Mouse (Mus musculus): Measurements from ENCODE around the gene Dmrta1. TPM values are rescaled to one million over a fixed set of nuclear protein-coding genes. Genes with fewer than 3 reads are reported as not detected.

The Dmrta1 gene
- 0.13 and 0.32 TPM in 2 replicates for total RNA-seq (2012; rRNA removed)

GRCm38 (mm10) chr4:89679195-89679594 is at the start of gene Dmrta1:
Dmrta1 (plus strand) TSS chr4:89679436.
- no peak for TF ChIP-seq ZC3H11A (IDR thresholded peaks at IDR 0.05; ENCODE audit: borderline replicate concordance, low read depth, low read length)
- no peak for TF ChIP-seq ZNF384 (IDR thresholded peaks at IDR 0.05; ENCODE audit: low read depth, low read length)
- TF ChIP-seq HCFC1 (IDR thresholded peaks at IDR 0.05; ENCODE audit: borderline replicate concordance, insufficient read depth, low read length), result no peak
- no peak for TF ChIP-seq CHD2 (IDR thresholded peaks at IDR 0.05; ENCODE audit: low read depth, low read length)
- no peak for DNase-seq (ENCODE audit: low read depth, low spot score)
- Histone ChIP-seq H3K27ac (ENCODE audit: insufficient read depth, low read depth, low read length, poor library complexity, severe bottlenecking) (no peak within 1 kb of the TSS), H3K4me1 (ENCODE audit: control insufficient read depth in 2 of 2, insufficient read depth in 2 of 2, low read length in 2 of 2, poor library complexity in 1 of 2) (no peaks in the 10 kb centered on the region), H3K9ac (ENCODE audit: insufficient read depth, low read depth, low read length, poor library complexity, severe bottlenecking) (no peak within 1 kb of the TSS), H3K9me3 (ENCODE audit: control insufficient read depth, insufficient read depth, low read depth, low read length) (no peaks in the 10 kb centered on the region), H3K4me3 (ENCODE audit: insufficient read depth in 1 of 2, low read depth in 1 of 2, low read length in 2 of 2, poor library complexity in 1 of 2, severe bottlenecking in 1 of 2) (no peak within 1 kb of the TSS), H3K36me3 (ENCODE audit: control insufficient read depth, insufficient read depth, low read length, poor library complexity, severe bottlenecking) (no peaks in the 10 kb centered on the region)
- in situ Hi-C loops (cut with MboI; ENCODE audit: low sequenced_read_pairs in 2 of 2, unreplicated experiment in 2 of 2), result no loop called here

GRCm38 (mm10) chr4:89630374-89631079 is 48.7 kb upstream of the Dmrta1 start:
- H3K9me3 ChIP-seq (ENCODE audit: control insufficient read depth, insufficient read depth, low read depth, low read length), result no peaks in the 10 kb centered on the region
- no peaks in the 10 kb centered on the region for H3K4me1 ChIP-seq (ENCODE audit: control insufficient read depth in 2 of 2, insufficient read depth in 2 of 2, low read length in 2 of 2, poor library complexity in 1 of 2)
- no peaks in the 10 kb centered on the region for H3K36me3 ChIP-seq (ENCODE audit: control insufficient read depth, insufficient read depth, low read length, poor library complexity, severe bottlenecking)
- in situ Hi-C loops (cut with MboI; ENCODE audit: low sequenced_read_pairs in 2 of 2, unreplicated experiment in 2 of 2), result no loop called here
- TF ChIP-seq HCFC1 (IDR thresholded peaks at IDR 0.05; ENCODE audit: borderline replicate concordance, insufficient read depth, low read length) (no peak), ZNF384 (IDR thresholded peaks at IDR 0.05; ENCODE audit: low read depth, low read length) (no peak), CHD2 (IDR thresholded peaks at IDR 0.05; ENCODE audit: low read depth, low read length) (no peak), ZC3H11A (IDR thresholded peaks at IDR 0.05; ENCODE audit: borderline replicate concordance, low read depth, low read length) (no peak), MAFK (IDR thresholded peaks at IDR 0.05; ENCODE audit: insufficient read depth, low read depth, low read length) (no peak)
- H3K4me3 ChIP-seq (ENCODE audit: insufficient read depth in 1 of 2, low read depth in 1 of 2, low read length in 2 of 2, poor library complexity in 1 of 2, severe bottlenecking in 1 of 2), result no peak overlapping the region
- H3K27ac ChIP-seq (ENCODE audit: insufficient read depth, low read depth, low read length, poor library complexity, severe bottlenecking), result no peak overlapping the region
- no peak for DNase-seq (ENCODE audit: low read depth, low spot score)
- H3K9ac ChIP-seq (ENCODE audit: insufficient read depth, low read depth, low read length, poor library complexity, severe bottlenecking), result no peak overlapping the region

- no peak overlapping the region for H3K9ac ChIP-seq (ENCODE audit: insufficient read depth, low read depth, low read length, poor library complexity, severe bottlenecking)
- H3K4me1 ChIP-seq (ENCODE audit: control insufficient read depth in 2 of 2, insufficient read depth in 2 of 2, low read length in 2 of 2, poor library complexity in 1 of 2), result no peaks in the 10 kb centered on the region
- TF ChIP-seq CHD2 (IDR thresholded peaks at IDR 0.05; ENCODE audit: low read depth, low read length), result no peak
- TF ChIP-seq ZC3H11A (IDR thresholded peaks at IDR 0.05; ENCODE audit: borderline replicate concordance, low read depth, low read length), result no peak
- TF ChIP-seq ZNF384 (IDR thresholded peaks at IDR 0.05; ENCODE audit: low read depth, low read length), result no peak
- TF ChIP-seq MAFK (IDR thresholded peaks at IDR 0.05; ENCODE audit: insufficient read depth, low read depth, low read length), result no peak
- no peak for TF ChIP-seq HCFC1 (IDR thresholded peaks at IDR 0.05; ENCODE audit: borderline replicate concordance, insufficient read depth, low read length)
- H3K36me3 ChIP-seq (ENCODE audit: control insufficient read depth, insufficient read depth, low read length, poor library complexity, severe bottlenecking), result no peaks in the 10 kb centered on the region
- DNase-seq (ENCODE audit: low read depth, low spot score), result no peak
- in situ Hi-C loops (cut with MboI; ENCODE audit: low sequenced_read_pairs in 2 of 2, unreplicated experiment in 2 of 2), result no loop called here
- no peak overlapping the region for H3K27ac ChIP-seq (ENCODE audit: insufficient read depth, low read depth, low read length, poor library complexity, severe bottlenecking)
- no peaks in the 10 kb centered on the region for H3K9me3 ChIP-seq (ENCODE audit: control insufficient read depth, insufficient read depth, low read depth, low read length)
- no peak overlapping the region for H3K4me3 ChIP-seq (ENCODE audit: insufficient read depth in 1 of 2, low read depth in 1 of 2, low read length in 2 of 2, poor library complexity in 1 of 2, severe bottlenecking in 1 of 2)
These were observed 47.7 kb upstream of the Dmrta1 start for GRCm38 (mm10) chr4:89631560-89631959.

DNA sequence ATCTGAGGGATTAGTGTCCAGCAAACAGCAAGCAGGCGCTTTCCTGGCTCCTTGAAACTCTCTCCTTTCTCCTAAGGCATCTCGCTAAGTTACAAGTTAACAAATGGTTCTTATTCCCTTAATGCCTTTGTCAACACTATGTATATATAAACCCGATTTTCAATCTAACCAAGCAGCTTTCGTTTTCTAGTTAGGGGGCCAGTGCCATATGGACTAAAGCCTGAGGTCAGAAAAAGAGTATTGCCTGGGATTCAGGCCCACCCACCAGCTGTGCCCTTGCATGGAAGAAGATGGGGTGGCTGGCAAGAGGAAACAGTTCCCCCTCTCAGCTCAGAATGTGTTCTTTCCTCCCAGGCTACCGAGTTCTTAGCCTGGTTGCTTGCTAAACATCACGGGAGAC is 40.6 kb upstream of the Dmrta1 start:
- no peaks in the 10 kb centered on the region for H3K9me3 ChIP-seq (ENCODE audit: control insufficient read depth, insufficient read depth, low read depth, low read length)
- in situ Hi-C loops (cut with MboI; ENCODE audit: low sequenced_read_pairs in 2 of 2, unreplicated experiment in 2 of 2), result no loop called here
- no peak for DNase-seq (ENCODE audit: low read depth, low spot score)

More for the DNA sequence above, 40.6 kb upstream of the Dmrta1 start:
- Histone ChIP-seq H3K27ac (ENCODE audit: insufficient read depth, low read depth, low read length, poor library complexity, severe bottlenecking) (no peak overlapping the region), H3K9ac (ENCODE audit: insufficient read depth, low read depth, low read length, poor library complexity, severe bottlenecking) (no peak overlapping the region), H3K36me3 (ENCODE audit: control insufficient read depth, insufficient read depth, low read length, poor library complexity, severe bottlenecking) (no peaks in the 10 kb centered on the region), H3K4me1 (ENCODE audit: control insufficient read depth in 2 of 2, insufficient read depth in 2 of 2, low read length in 2 of 2, poor library complexity in 1 of 2) (no peaks in the 10 kb centered on the region), H3K4me3 (ENCODE audit: insufficient read depth in 1 of 2, low read depth in 1 of 2, low read length in 2 of 2, poor library complexity in 1 of 2, severe bottlenecking in 1 of 2) (no peak overlapping the region)
- TF ChIP-seq ZC3H11A (IDR thresholded peaks at IDR 0.05; ENCODE audit: borderline replicate concordance, low read depth, low read length) (no peak), ZNF384 (IDR thresholded peaks at IDR 0.05; ENCODE audit: low read depth, low read length) (no peak), MAFK (IDR thresholded peaks at IDR 0.05; ENCODE audit: insufficient read depth, low read depth, low read length) (no peak), CHD2 (IDR thresholded peaks at IDR 0.05; ENCODE audit: low read depth, low read length) (no peak), HCFC1 (IDR thresholded peaks at IDR 0.05; ENCODE audit: borderline replicate concordance, insufficient read depth, low read length) (no peak)
